Mouse (Mus musculus) hindbrain, embryonic 16.5 days (tissue): Measurements from ENCODE around the gene Flt3l. TPM values are rescaled to one million over a fixed set of nuclear protein-coding genes. Genes with fewer than 3 reads are reported as not detected.
A peak's percentile ranks its signal among the peaks of the same experiment; 100 is the strongest.
"Not testable (repeated sequence)": the region's sequence is repeated elsewhere in the genome, so short reads cannot be mapped to it uniquely, and the experiment has no call there.

Experiments used
- ATAC-seq: fragments of 200-750 bp; cut with Nextera tagmentation; 2 replicates; pipeline ENCODE4 v1.8.0; 2017; ENCODE audit warnings: moderate TSS enrichment, moderate library complexity
- H3K27ac ChIP-seq: fragments of 300-500 bp; sonication (generic); 2 replicates; pipeline ENCODE4 v1.5.1; 2014; ENCODE audit warnings: low read depth, mild to moderate bottlenecking, control low read depth, low read length, moderate library complexity
- H3K27me3 ChIP-seq: fragments of 300-500 bp; sonication (generic); replicated peaks from 2 replicates; pipeline ENCODE4 v1.6.1; 2014; ENCODE audit warnings: low read length; ENCODE audit not compliant: control insufficient read depth, insufficient read depth
- H3K36me3 ChIP-seq: fragments of 300-500 bp; sonication (generic); 2 replicates; pipeline ENCODE4 v1.6.1; 2014; ENCODE audit warnings: mild to moderate bottlenecking, low read length, moderate library complexity, mixed read lengths; ENCODE audit not compliant: control insufficient read depth, insufficient read depth
- H3K4me1 ChIP-seq: fragments of 300-500 bp; sonication (generic); 2 replicates; pipeline ENCODE4 v1.6.1; 2014; ENCODE audit warnings: low read depth, low read length; ENCODE audit not compliant: control insufficient read depth, insufficient read depth
- H3K4me2 ChIP-seq: fragments of 300-500 bp; sonication (generic); 2 replicates; pipeline ENCODE4 v1.6.1; 2014; ENCODE audit warnings: mild to moderate bottlenecking, low read length, control low read depth, moderate library complexity
- H3K4me3 ChIP-seq: fragments of 300-500 bp; sonication (generic); 2 replicates; pipeline ENCODE4 v1.5.1; 2014; ENCODE audit warnings: mild to moderate bottlenecking, low read length, control low read depth, moderate library complexity
- H3K9ac ChIP-seq: fragments of 300-500 bp; sonication (generic); 2 replicates; pipeline ENCODE4 v1.6.1; 2014; ENCODE audit warnings: low read depth, mild to moderate bottlenecking, control low read depth, low read length, moderate library complexity
- H3K9me3 ChIP-seq: fragments of 300-500 bp; sonication (generic); 2 replicates; pipeline ENCODE4 v1.6.1; 2014; ENCODE audit warnings: mild to moderate bottlenecking, low read length, moderate library complexity; ENCODE audit not compliant: control insufficient read depth
- WGBS: fragments of 180-500 bp; shearing (Covaris S2); extraction: QIAGEN DNeasy Blood & Tissue Kit; methylation state at CpG from one replicate; pipeline ENCODE4 v1.1.7; 2014; 5-methylcytosine and 5-hydroxymethylcytosine counted together
- polyA plus RNA-seq: library from polyadenylated mRNA; unstranded; fragments of >200 nt; fragmentation: Nextera tagmentation; extraction: Ambion mirVana; gene quantifications from 2 replicates; pipeline ENCODE4 v1.2.1, GENCODE M21; 2015

The Flt3l gene
- polyA plus RNA-seq, 1 experiment from 2014 or later: 2.8 TPM

GRCm38 (mm10) chr7:45102940-45103585 lies 33.2 kb downstream of the Flt3l start:
- no peak for ATAC-seq
- Histone ChIP-seq H3K27ac (peak overlapping the region; percentile 63; the same call in 1 of the 2 replicates), H3K9ac (no peak overlapping the region; the same call in 1 of the 2 replicates), H3K4me3 (peak overlapping the region; percentile 18), H3K4me1 (no peaks in the 10 kb centered on the region), H3K27me3 (no peaks in the 10 kb centered on the region), H3K9me3 (no peaks in the 10 kb centered on the region), H3K36me3 (no peaks in the 10 kb centered on the region), H3K4me2 (peak overlapping the region; percentile 24)
- WGBS: 79% methylated on average over 9 of the region's 9 CpGs

- Histone ChIP-seq H3K4me1 (no peaks in the 10 kb centered on the region), H3K36me3 (no peaks in the 10 kb centered on the region), H3K4me2 (peak overlapping the region; percentile 24), H3K9me3 (no peaks in the 10 kb centered on the region), H3K27ac (no peak overlapping the region), H3K27me3 (no peaks in the 10 kb centered on the region), H3K4me3 (no peak overlapping the region; the same call in 1 of the 2 replicates), H3K9ac (no peak overlapping the region)
- no peak for ATAC-seq
- 86% methylated on average over 11 of the region's 11 CpGs for WGBS
Measured at GRCm38 (mm10) chr7:45102441-45102840, 33.8 kb downstream of the Flt3l start.

- no peak overlapping the region for H3K9ac ChIP-seq
- no peaks in the 10 kb centered on the region for H3K27me3 ChIP-seq
- H3K9me3 ChIP-seq: no peaks in the 10 kb centered on the region
- no peak for ATAC-seq
- no peak overlapping the region for H3K4me3 ChIP-seq
- H3K27ac ChIP-seq: no peak overlapping the region
- no peaks in the 10 kb centered on the region for H3K36me3 ChIP-seq
- H3K4me2 ChIP-seq: no peak overlapping the region
- WGBS: 95% methylated on average over 6 of the region's 6 CpGs
- H3K4me1 ChIP-seq: no peaks in the 10 kb centered on the region
Measured at GRCm38 (mm10) chr7:45100046-45100445, 36.2 kb downstream of the Flt3l start.

- Histone ChIP-seq H3K4me1 (no peaks in the 10 kb centered on the region), H3K4me2 (no peak overlapping the region), H3K27ac (no peak overlapping the region), H3K9ac (no peak overlapping the region), H3K9me3 (no peaks in the 10 kb centered on the region), H3K27me3 (no peaks in the 10 kb centered on the region), H3K36me3 (no peaks in the 10 kb centered on the region), H3K4me3 (no peak overlapping the region)
- WGBS: 91% methylated on average over 8 of the region's 8 CpGs
- no peak for ATAC-seq
Measured at GRCm38 (mm10) chr7:45098541-45099240, 37.5 kb downstream of the Flt3l start.

GRCm38 (mm10) chr7:45097479-45097878 lies 38.8 kb downstream of the Flt3l start:
- no peaks in the 10 kb centered on the region for H3K27me3 ChIP-seq
- no peaks in the 10 kb centered on the region for H3K4me1 ChIP-seq
- WGBS: 78% methylated on average over 6 of the region's 6 CpGs
- H3K9ac ChIP-seq: no peak overlapping the region
- ATAC-seq: no peak
- H3K36me3 ChIP-seq: no peaks in the 10 kb centered on the region
- H3K27ac ChIP-seq: no peak overlapping the region
- H3K9me3 ChIP-seq: no peaks in the 10 kb centered on the region
- H3K4me3 ChIP-seq: no peak overlapping the region
- no peak overlapping the region for H3K4me2 ChIP-seq

- not testable (repeated sequence) for H3K9ac ChIP-seq, H3K4me2 ChIP-seq, H3K9me3 ChIP-seq, H3K4me1 ChIP-seq, ATAC-seq, H3K27ac ChIP-seq, H3K4me3 ChIP-seq, H3K27me3 ChIP-seq, H3K36me3 ChIP-seq
- WGBS: 94% methylated on average over 14 of the region's 14 CpGs
Measured at GRCm38 (mm10) chr7:45095965-45096364, 40.3 kb downstream of the Flt3l start.

- H3K36me3 ChIP-seq: no peaks in the 10 kb centered on the region
- H3K4me1 ChIP-seq: peaks cover 5% of the 10 kb centered on the region
- 80% methylated on average over 6 of the region's 6 CpGs for WGBS
- no peaks in the 10 kb centered on the region for H3K9me3 ChIP-seq
- no peaks in the 10 kb centered on the region for H3K27me3 ChIP-seq
- no peak overlapping the region for H3K4me3 ChIP-seq
- no peak overlapping the region for H3K9ac ChIP-seq
- ATAC-seq: no peak
- no peak overlapping the region for H3K27ac ChIP-seq
- no peak overlapping the region for H3K4me2 ChIP-seq
Measured at GRCm38 (mm10) chr7:45095367-45095766, 40.9 kb downstream of the Flt3l start.

- Histone ChIP-seq H3K27ac (no peak overlapping the region), H3K27me3 (no peaks in the 10 kb centered on the region), H3K4me3 (no peak overlapping the region), H3K9ac (no peak overlapping the region), H3K36me3 (no peaks in the 10 kb centered on the region), H3K9me3 (no peaks in the 10 kb centered on the region), H3K4me2 (no peak overlapping the region), H3K4me1 (peaks cover 5% of the 10 kb centered on the region)
- no peak for ATAC-seq
- WGBS: 55% methylated on average over 7 of the region's 7 CpGs
Measured at GRCm38 (mm10) chr7:45094121-45094520, 42.1 kb downstream of the Flt3l start.

GRCm38 (mm10) chr7:45093516-45093905 lies 42.7 kb downstream of the Flt3l start:
- no peaks in the 10 kb centered on the region for H3K27me3 ChIP-seq
- WGBS: 37% methylated on average over 18 of the region's 18 CpGs
- ATAC-seq: no peak
- H3K4me3 ChIP-seq: no peak overlapping the region
- no peak overlapping the region for H3K27ac ChIP-seq
- H3K9ac ChIP-seq: no peak overlapping the region
- H3K36me3 ChIP-seq: no peaks in the 10 kb centered on the region
- H3K4me2 ChIP-seq: no peak overlapping the region
- H3K9me3 ChIP-seq: no peaks in the 10 kb centered on the region
- H3K4me1 ChIP-seq: peaks cover 5% of the 10 kb centered on the region
